Mouse (Mus musculus): Measurements from ENCODE around the gene Osmr.

Gene Osmr

DNA sequence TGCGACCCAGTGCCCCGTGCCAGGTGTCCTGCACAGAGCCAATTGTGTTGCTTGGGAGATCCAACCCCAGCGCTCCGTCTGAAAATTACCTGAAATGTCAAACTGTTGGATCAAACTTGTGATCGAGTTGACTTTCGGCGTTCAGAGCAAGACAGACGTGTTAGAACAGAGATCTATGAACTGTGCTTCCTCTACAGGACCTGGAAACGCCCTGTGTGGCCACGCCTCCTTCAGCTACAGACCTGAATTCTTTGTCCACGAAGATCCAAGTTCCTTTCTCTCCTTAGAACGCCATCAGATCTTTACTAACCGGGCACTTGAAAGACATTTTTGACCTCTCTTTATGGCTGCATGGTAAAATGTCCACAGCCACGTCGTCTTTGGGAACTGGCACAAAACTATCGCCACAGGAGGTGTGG, at the start of gene Osmr:
TSS of gene Osmr (minus strand) at position 369 of the 419 bp plus-strand sequence.
- peak; percentile 23 for DNase-seq (ENCODE audit: low read depth, low spot score)

DNA sequence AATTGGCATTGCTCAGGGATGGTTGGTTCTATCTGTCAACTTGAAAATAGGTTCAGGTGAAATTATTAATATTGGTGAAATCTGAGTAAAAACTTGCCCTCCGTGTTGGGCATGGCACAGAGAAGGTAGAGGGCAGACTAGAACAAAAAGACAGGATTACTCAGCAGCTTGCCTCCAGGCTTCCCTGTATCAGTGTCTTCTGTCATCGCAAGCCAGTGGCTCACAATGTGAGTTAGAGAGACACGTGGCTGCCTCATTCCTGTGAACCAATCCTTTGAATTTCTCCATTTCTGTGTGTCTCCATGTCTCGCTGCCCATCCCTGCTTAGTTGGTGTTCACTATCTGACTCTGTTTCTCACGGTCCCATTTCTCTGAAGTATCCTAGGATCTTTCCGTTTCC, 44.6 kb upstream of the Osmr start:
- no peak for DNase-seq (ENCODE audit: low read depth, low spot score)

DNA sequence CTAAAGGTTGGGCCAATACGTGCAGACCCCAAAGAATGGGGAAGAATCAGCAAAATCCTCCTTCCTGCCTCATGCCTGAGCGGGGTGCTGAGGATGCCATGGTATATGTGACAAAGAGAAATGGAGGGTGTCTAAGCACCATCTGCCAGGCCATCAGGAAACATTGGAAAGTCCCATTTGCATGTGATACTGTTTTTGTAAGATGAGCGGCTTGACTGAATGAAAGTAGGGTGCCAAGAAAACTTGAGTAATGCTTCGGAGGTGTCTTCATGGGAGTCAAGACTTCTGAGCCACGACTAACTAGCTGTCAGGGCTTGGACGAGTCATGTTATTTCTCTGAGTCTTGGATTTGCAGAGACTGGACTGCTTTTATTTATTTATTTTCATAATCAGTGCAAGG, 39.4 kb upstream of the Osmr start:
- DNase-seq (ENCODE audit: low read depth, low spot score) = no peak

DNA sequence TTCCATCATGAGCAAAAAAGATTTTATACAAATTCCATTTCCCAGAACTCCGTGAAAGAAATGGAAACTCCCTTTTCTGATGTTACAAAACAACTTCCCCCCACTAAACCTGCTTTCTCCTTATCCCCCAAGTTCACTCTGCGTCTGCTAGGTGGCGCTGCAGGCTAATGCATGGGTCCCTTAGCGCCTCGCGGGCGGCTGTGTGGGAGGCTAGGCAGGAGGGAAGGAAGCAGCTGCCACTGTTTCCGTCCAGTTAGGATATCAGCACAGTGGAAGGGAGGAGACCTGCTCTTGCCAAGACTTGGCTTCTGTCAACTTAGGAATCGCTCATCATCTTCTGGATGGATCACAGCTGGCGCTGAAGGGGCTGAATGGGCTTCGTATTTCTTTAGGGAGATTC, 34.9 kb upstream of the Osmr start:
- peak; percentile 92 for DNase-seq (ENCODE audit: low read depth, low spot score)

DNA sequence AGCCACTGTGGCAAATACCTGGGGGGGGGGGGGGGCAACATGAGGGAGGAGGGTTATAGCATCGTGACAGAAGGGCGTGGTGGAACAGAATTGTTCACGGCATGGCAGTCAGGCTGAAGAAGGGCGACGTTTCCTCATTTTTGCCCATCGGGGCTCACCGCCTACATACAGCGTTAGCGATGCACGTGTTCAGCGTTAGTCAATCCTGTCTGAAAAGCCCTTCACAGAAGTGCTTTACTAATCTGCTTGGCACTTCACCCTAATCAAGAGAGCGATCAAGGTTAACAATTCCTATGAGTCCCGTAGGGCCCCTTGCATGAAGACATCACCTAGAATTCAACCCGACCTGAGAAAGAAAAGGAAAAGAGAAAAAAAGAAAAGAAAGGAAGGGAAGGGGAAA, 34.3 kb upstream of the Osmr start:
- DNase-seq (ENCODE audit: low read depth, low spot score) = no peak

DNA sequence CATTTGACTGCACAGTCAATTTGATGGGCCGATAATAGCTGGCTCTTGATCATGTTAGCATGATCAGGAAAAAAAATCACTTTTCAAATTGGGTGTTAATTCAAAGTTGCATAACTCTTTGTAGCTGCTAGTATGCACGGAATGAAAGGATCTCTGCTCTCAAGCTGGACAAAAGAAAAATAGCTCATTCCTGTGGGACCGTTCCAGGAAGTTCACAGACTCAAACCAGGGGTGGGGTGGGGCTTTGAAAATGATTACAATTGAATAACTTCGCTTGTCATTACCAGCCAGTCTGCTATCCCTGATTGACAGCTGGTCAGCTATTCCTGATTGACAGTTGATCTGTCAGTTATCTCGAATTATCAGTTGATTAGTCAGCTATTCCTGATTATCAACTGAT, 33.8 kb upstream of the Osmr start:
- no peak for DNase-seq (ENCODE audit: low read depth, low spot score)

DNA sequence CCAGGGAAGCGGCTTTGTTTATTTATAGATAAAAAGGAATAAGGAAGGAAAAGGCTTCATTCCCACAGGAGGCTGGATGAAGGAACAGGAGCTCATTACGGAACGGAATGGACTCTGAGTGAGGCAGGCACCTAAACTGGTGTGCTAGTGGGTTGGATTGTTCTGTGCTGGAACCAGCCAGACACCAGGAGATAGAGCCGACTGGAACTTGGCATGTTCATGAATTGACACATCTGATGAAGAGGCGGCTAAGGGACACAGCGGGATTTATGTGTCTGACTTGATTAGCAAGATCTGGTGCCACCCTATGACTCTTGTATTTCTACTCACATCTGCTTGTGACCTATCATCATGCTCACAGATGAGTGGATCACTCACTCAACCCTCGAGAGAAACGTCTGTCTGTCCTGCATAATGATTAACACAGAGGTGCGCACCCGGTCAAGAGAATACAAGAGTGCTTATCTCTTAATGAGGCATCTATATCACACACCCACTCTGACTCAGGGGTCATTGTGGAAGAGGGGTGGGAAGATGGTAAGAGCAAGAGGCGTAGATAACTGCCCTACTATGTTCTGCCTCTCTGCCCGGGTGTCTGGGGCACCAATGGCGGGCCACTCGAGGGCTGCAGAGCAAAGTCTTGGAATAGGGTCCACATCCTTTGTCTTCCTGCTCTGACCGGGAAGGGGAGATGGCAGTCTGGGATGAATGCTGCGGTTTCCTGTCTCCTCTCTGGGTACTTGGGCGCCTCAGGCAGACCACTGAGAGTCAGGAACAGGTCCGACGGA, 31.7 kb upstream of the Osmr start:
- DNase-seq (ENCODE audit: low read depth, low spot score) = no peak

DNA sequence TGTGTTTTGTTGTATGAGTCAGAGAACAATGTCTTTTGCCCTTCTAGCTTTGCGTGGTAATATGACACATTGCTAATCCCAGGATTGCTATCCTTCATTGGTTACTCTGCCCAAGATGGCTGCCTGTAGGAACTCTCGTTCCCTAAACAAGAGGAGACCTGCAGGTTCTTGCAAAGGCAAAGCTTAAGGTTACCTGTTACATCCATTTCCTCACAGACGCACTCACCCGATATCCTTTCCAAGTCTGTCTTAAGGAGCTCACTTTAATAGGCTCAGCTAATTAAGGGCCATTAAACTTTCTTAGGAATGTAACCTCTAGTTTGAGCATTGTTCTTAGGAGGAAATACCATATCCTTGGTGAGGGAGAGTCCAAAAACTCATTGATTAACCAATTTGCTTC, 31.0 kb upstream of the Osmr start:
- no peak for DNase-seq (ENCODE audit: low read depth, low spot score)

DNA sequence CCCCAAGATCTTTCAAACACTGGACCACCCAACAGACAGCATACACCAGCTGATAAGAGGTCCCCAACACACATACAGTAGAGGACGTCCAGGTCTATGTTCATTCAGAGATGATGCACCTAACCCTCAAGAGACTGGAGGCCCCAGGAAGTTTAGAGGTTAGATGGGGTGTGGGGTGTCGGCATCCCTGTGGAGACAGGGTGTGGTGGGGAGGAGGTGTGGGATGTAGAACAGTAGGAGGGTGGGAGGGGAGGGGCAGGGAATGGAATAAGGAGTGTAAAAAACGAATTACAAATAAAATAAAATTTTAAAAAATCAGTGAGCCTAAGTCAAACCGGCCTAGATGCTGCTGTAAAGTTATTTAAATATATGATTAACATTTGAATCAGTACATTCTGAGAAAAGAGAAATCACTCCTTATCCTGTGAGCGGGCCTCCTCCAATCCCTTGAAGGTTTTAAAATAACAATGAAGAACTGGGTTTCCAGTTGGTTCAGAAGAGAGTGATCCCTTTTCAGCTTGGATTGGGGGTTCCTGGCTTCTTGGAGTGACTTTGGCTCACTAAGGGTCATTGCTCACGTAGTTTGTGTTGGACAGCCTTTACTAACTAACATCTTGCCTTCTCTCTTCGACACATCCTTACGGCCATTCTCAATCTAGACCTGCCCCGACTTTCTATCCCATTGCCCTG, 28.7 kb upstream of the Osmr start:
- DNase-seq (ENCODE audit: low read depth, low spot score) = no peak

DNA sequence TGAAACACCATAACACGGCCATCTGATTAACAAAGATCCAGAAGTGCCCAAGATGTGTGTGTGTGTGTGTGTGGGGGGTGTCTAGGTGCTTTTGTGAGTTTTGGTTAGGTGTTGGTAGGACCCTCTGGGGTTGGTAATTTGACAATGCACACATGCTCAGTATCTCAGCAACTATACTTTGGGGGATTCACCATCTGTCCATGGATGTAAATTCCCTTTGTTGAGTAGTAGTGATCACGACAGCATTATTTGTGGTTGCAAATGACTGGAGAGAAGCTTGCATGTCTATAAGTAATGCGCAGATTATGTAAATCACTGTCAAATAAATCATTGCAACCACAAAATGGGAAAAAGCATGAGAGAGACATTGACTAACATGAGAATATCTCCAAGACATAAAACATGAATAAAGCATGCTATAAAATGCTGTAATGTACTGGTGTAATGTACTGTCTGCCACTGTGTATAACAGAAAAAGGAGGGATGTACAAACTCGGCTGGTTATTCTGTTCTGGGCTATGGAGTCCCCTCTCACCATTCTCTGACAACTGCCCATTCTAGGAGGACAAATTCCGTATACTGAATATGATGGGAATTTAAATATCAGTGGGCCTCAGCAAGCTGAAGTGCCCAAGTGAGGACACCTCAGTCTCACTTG, 27.3 kb upstream of the Osmr start:
- no peak for DNase-seq (ENCODE audit: low read depth, low spot score)

DNA sequence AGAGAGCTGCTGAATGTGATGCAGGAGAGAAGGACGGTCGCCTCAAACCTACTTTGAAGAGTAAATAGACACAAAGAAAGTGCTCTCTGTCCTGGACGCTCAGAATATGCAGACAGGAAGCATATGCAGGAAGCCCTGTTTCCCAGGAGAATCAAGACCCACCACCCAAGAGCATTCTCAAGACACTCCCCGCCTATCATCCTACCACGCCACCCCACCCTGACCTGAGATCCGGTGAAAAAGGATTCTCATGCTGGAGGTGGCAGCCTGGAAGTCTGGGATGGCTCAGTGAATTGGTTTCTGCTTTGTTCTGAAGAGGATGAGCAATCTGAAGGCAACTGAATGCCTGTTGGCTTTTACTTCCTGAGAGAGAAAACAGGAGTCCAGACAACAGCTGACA, 26.5 kb upstream of the Osmr start:
- DNase-seq (ENCODE audit: low read depth, low spot score) = no peak

DNA sequence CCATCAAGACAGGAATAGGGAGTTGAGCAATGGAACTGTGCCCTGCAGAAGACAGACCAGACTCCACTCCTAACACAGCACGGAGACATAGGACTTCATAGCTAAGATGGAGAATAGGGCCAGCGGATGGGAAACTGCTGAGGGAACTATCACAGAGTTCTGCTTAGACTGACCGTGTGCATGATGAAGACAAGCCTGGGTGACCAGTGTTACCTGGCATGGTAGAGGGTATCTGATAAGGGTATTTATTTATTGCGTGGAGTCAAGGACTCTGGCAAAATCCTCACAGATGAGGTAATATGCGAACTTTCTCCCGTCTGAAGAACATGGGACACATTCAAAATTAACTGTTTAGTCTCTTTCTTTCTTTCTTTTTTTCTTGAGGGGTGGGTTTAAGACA, 9.5 kb upstream of the Osmr start:
- no peak for DNase-seq (ENCODE audit: low read depth, low spot score)

DNA sequence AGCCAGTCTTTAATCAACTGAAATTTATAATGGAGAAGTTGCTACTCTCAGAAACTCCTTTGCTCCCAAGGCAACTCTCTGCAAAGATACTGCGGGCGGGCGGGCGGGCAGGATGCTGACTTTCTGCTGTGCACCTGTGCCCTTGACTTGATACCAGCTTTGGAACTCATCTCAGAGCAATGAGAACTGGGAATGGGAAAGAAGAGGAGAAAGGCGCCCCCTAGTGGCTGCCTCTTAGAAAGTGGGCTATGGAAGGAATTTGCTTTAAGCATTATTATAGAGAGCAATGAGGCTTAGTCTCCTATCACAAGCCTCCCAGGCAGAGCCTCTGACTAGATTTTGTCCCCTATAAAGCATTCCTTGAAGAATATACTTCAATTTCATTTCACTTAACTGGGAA, 9.0 kb upstream of the Osmr start:
- peak; percentile 68 for DNase-seq (ENCODE audit: low read depth, low spot score)

DNA sequence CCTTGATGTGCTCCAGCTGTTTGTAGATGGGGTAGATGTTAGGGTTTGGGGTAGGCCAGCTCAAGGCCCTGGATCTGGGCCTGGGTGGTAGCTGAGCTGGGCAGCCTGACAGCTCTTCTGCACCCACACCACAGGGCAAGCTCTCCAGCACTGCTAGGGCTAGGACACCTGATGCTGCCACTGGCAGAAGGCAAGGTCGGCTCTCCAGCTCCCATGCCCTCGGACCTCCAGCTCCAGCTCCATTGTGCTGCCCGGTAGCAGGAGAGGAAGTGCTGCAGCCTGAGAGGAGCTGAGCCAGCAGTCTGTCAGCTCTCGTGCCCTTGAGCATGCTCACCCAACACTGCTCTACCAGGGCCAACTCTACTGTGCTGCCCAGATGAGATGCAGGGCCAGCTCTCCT, 8.3 kb upstream of the Osmr start:
- DNase-seq (ENCODE audit: low read depth, low spot score) = no peak

DNA sequence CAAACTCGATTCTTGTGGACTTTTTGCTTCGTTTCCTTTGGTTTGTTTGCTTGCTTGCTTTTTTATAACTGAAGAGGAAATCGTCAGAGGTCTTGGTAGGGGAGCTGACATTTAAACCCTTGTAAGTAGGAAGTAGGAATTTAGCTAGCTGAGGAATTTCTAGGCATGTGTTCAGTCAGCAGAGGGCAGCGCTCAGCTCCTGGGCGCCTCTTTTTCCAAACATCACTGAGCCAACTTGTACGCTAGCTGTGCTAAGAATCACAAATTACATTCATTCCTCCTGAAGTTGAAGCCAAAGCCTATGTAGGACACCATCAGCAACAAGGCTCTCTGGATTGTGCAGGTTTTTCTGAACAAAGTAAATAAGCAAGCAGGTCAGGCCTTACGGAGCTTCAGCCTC, 7.4 kb upstream of the Osmr start:
- DNase-seq (ENCODE audit: low read depth, low spot score) = peak; percentile 27

DNA sequence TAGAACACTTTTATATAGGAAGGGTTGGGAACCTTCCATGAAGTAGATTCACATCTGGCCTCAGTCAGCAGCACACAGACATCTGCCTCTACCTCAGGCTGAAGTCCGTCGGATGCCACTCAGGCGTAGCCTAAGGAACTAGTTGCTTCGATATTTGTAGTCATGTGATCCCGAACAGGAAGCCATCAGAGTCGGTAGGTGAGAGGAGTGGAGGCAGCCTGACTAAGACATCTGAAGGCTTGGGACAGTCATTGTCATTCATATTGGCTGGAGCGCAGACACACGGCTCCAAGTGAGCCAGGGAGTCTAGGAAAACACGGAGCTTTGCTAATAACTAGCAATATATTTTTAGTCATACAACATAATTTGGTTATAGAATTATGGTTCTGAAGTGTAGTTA, 6.4 kb upstream of the Osmr start:
- DNase-seq (ENCODE audit: low read depth, low spot score) = no peak

DNA sequence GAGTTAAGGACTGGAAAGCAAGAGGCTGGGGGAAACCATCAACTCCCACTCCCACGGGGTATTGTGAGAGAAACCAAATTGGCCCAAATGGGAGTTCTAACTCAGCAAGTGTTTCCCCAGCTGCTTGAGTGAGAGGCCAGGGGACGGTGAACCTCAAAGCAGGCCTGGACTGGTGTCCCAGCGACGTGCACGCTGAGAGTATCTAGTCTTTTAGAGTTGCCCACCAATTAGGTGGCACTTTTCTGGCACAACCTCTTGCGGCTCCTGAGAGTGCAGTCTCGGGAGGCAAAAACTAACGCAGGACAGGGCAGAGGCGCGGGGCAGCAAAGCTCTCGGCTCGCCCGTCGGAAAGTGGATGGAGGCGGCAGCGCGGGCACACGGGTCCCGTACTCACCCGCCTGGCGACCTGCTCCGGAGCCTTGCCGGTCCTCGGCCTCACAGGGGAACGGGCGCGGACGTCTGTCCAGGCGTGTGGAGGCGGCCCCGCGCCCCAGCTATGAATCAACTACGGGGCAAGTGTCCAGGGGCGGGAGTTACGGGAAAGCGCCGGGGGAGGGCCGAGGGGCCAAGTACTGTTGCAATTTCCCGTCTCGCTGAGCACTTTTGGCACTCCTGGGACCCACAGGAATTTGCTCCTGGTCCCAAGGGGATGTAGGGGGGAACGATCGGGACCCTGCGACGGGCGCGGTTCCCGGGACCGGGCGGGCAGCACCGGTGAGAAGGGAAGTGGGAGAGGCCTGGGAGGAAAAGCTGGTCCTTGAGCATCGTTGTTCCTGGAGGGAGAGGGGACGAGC, 765 bp downstream of the Osmr start:
- peak; percentile 28 for DNase-seq (ENCODE audit: low read depth, low spot score)

DNA sequence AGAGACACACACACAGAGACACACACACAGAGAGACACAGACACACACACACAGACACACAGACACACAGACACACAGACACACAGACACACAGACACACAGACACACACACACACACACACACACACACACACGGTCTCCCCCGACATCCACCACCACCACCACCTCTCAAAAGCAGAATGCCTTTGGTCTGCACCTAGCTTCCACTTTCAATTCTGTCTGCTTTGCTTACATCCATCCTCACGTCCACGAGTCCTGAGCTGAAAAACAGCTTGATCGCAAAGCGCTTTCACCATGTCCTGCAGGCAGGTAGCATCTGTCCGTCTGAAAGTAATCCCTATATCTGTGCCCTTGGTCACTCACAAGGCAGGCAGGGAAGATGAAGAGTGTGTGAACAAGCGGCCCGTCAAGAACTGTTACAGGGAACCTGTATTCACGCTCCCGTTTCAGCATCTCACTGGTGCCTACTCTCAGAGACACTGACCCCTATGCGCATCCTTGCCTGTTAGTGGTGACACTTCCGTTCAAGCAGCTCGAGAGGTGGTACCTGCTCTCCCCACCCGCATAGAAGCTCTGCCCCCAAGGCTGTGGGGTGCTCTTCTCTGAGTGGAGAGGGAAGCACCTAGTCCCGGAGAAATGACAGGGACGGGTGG, 1.5 kb downstream of the Osmr start:
- DNase-seq (ENCODE audit: low read depth, low spot score) = no peak

DNA sequence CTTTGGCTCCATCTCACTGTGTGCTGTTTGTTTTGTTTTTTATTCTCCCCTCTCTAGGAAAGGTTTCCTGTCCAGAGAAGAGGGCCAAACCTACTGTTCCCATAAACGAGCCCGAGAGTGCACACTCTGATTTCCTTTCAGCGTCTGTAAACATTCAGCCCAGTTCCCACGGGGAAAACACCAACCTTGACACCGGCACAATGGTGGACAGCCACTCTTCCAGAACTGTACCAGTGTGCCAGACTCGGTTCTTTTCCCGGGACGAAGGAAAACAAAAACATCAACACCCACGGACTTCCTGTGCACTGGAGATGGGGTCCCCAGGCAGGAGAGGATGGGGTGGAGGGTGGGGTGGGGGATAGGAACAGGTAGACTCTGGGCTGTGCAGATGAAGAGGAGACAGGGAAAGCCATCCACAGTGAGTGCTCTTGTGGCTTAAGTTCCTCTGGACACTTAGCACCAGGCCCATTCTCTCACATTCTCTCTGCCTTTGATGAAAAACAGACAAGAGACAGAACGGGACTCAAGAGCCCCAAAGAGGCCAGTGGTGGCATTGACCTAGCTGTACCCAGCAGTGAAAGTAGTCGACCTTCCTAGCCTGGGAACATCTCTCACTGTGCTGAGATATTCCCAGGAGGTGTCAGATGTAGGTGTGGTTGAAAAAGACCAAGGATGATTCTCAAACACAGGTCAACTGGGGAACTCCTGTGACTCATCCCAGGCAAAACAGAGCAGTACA, 3.0 kb downstream of the Osmr start:
- DNase-seq (ENCODE audit: low read depth, low spot score) = no peak

DNA sequence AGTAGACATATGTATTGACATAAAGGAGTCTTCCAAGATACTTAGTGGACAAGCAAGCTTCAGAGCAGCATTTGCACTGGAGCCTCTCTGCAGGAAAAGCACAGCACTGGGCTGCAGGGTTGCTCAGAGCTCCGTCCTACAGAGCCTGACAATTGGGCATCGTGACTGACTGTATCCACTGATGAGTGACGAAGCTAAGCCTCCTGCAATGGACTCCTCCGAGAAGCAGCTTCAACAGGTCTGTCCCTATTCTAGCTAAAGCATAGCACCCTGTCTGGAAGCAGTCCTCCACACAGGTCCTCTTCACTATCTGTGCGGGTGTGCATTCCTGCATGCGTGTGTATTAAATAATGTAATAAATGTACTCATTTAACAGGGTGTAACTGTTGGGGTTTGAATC, 7.9 kb downstream of the Osmr start:
- DNase-seq (ENCODE audit: low read depth, low spot score) = no peak

DNA sequence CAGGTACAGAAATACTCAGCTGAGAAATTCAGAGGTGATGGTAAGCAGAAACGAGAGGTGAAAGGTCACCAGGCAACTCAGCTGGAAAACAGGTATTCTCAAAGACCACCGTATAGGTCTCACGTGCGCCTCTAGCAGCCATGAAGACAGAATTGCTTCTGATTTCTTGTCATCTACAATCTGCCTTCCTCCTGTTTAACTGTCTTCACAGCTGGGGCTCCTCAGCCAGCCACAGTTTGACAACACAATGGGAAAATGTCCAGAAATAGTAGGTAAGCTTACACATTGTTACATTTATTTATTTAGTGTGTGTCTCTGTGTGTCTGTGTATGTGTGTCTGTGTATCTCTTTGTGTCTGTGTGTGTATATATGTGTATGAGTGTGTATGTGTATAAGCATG, 12.6 kb downstream of the Osmr start:
- DNase-seq (ENCODE audit: low read depth, low spot score) = no peak

Measured in mesoderm, embryonic 11.5 days (tissue).